Mouse (Mus musculus) midbrain, embryonic 14.5 days (tissue): Measurements from ENCODE around the gene Ccdc3. TPM values are rescaled to one million over a fixed set of nuclear protein-coding genes. Genes with fewer than 3 reads are reported as not detected.
"Not testable (repeated sequence)": the region's sequence is repeated elsewhere in the genome, so short reads cannot be mapped to it uniquely, and the experiment has no call there.

Experiments used
- ATAC-seq: fragments of 200-750 bp; cut with Nextera tagmentation; 2 replicates; pipeline ENCODE4 v1.8.0; 2017; ENCODE audit warnings: moderate number of reproducible peaks, moderate library complexity; ENCODE audit not compliant: low FRiP score, low TSS enrichment
- DNase-seq: peaks from one replicate; pipeline ENCODE4 v3.0.0-alpha.2; 2015
- H3K27ac ChIP-seq: fragments of 300-500 bp; sonication (generic); replicated peaks from 2 replicates; pipeline ENCODE4 v1.5.1; 2014; ENCODE audit warnings: mild to moderate bottlenecking, low read depth, low read length, moderate library complexity
- H3K27me3 ChIP-seq: fragments of 300-500 bp; sonication (generic); 2 replicates; pipeline ENCODE4 v1.6.1; 2014; ENCODE audit warnings: low read length, control low read depth, mixed read lengths; ENCODE audit not compliant: control insufficient read depth, insufficient read depth
- H3K36me3 ChIP-seq: fragments of 300-500 bp; sonication (generic); 2 replicates; pipeline ENCODE4 v1.6.1; 2014; ENCODE audit warnings: low read length, control low read depth; ENCODE audit not compliant: control insufficient read depth, insufficient read depth
- H3K4me1 ChIP-seq: fragments of 300-500 bp; sonication (generic); 2 replicates; pipeline ENCODE4 v1.6.1; 2014; ENCODE audit warnings: mild to moderate bottlenecking, antibody characterized with exemption, low read length, control low read depth; ENCODE audit not compliant: control insufficient read depth, insufficient read depth
- H3K4me2 ChIP-seq: fragments of 300-500 bp; sonication (generic); 2 replicates; pipeline ENCODE4 v1.6.1; 2014; ENCODE audit warnings: mild to moderate bottlenecking, low read length, moderate library complexity
- H3K4me3 ChIP-seq: fragments of 300-500 bp; sonication (generic); replicated peaks from 2 replicates; pipeline ENCODE4 v1.5.1; 2014; ENCODE audit warnings: low read depth, low read length
- H3K9ac ChIP-seq: fragments of 300-500 bp; sonication (generic); replicated peaks from 2 replicates; pipeline ENCODE4 v1.6.1; 2014; ENCODE audit warnings: mild to moderate bottlenecking, low read length, moderate library complexity
- H3K9me3 ChIP-seq: fragments of 300-500 bp; sonication (generic); 2 replicates; pipeline ENCODE4 v1.6.1; 2016; ENCODE audit warnings: low read length, control low read depth, mixed read lengths; ENCODE audit not compliant: control insufficient read depth
- WGBS: fragments of 180-500 bp; shearing (Covaris S2); extraction: QIAGEN DNeasy Blood & Tissue Kit; methylation state at CpG from one replicate; pipeline ENCODE4 v1.1.7; 2014; 5-methylcytosine and 5-hydroxymethylcytosine counted together
- polyA plus RNA-seq: library from polyadenylated mRNA; unstranded; fragments of >200 nt; fragmentation: Nextera tagmentation; extraction: Ambion mirVana; gene quantifications from 2 replicates; pipeline ENCODE4 v1.2.1, GENCODE M21; 2014

Ccdc3 gene
- polyA plus RNA-seq, 1 experiment from 2014 or later = 7.8 TPM

- WGBS = 61% methylated on average over 6 of the region's 6 CpGs
- Histone ChIP-seq H3K4me2 (no peak overlapping the region), H3K27me3 (no peaks in the 10 kb centered on the region), H3K27ac (no peak overlapping the region), H3K36me3 (no peaks in the 10 kb centered on the region), H3K4me1 (no peaks in the 10 kb centered on the region), H3K9ac (no peak overlapping the region), H3K9me3 (no peaks in the 10 kb centered on the region), H3K4me3 (no peak overlapping the region)
- no peak for ATAC-seq
- DNase-seq = peak; percentile 70
Measured at GRCm38 (mm10) chr2:5241469-5241897, 103.9 kb downstream of the Ccdc3 start.

- H3K4me2 ChIP-seq, DNase-seq, ATAC-seq, H3K27ac ChIP-seq, H3K9ac ChIP-seq, H3K9me3 ChIP-seq, H3K27me3 ChIP-seq, H3K4me3 ChIP-seq, H3K4me1 ChIP-seq, H3K36me3 ChIP-seq: not testable (repeated sequence)
- WGBS = 95% methylated on average over 6 of the region's 6 CpGs
Measured at GRCm38 (mm10) chr2:5249199-5249598, 111.6 kb downstream of the Ccdc3 start.

GRCm38 (mm10) chr2:5249969-5250368 lies 112.4 kb downstream of the Ccdc3 start:
- Histone ChIP-seq H3K27ac (no peak overlapping the region), H3K4me3 (no peak overlapping the region), H3K4me1 (no peaks in the 10 kb centered on the region), H3K27me3 (no peaks in the 10 kb centered on the region), H3K36me3 (no peaks in the 10 kb centered on the region), H3K9me3 (no peaks in the 10 kb centered on the region), H3K9ac (no peak overlapping the region), H3K4me2 (no peak overlapping the region)
- DNase-seq = peak; percentile 20
- no peak for ATAC-seq
- WGBS = 82% methylated on average over 12 of the region's 12 CpGs

- H3K27ac ChIP-seq = no peak overlapping the region
- DNase-seq = no peak
- no peak for ATAC-seq
Measured at GRCm38 (mm10) chr2:5258250-5258649, 120.7 kb downstream of the Ccdc3 start.

GRCm38 (mm10) chr2:5262279-5262678 lies 124.7 kb downstream of the Ccdc3 start:
- Histone ChIP-seq H3K27ac (no peak overlapping the region), H3K9ac (no peak overlapping the region), H3K36me3 (no peaks in the 10 kb centered on the region), H3K9me3 (no peaks in the 10 kb centered on the region; the same call in 1 of the 2 replicates), H3K4me3 (no peak overlapping the region), H3K4me1 (no peaks in the 10 kb centered on the region), H3K27me3 (no peaks in the 10 kb centered on the region), H3K4me2 (no peak overlapping the region)
- DNase-seq (peak; percentile 37), ATAC-seq (no peak)
- WGBS = 60% methylated on average over 2 of the region's 2 CpGs

More at GRCm38 (mm10) chr2:5258250-5258649, 120.7 kb downstream of the Ccdc3 start:
- no peak overlapping the region for H3K9ac ChIP-seq
- H3K27me3 ChIP-seq = no peaks in the 10 kb centered on the region
- no peak overlapping the region for H3K4me3 ChIP-seq
- no peaks in the 10 kb centered on the region for H3K36me3 ChIP-seq
- no peaks in the 10 kb centered on the region; the same call in 1 of the 2 replicates for H3K9me3 ChIP-seq
- no peak overlapping the region for H3K4me2 ChIP-seq
- 93% methylated on average over 3 of the region's 3 CpGs for WGBS
- H3K4me1 ChIP-seq = no peaks in the 10 kb centered on the region

- no peak overlapping the region for H3K27ac ChIP-seq
- 0 out of 2 replicates have a peak, but pooled peaks cover 4% of the 10 kb centered on the region for H3K9me3 ChIP-seq
- no peak overlapping the region for H3K4me3 ChIP-seq
- H3K36me3 ChIP-seq = no peaks in the 10 kb centered on the region
- no peak for DNase-seq
- 76% methylated on average over 2 of the region's 2 CpGs for WGBS
- H3K27me3 ChIP-seq = no peaks in the 10 kb centered on the region
- ATAC-seq = no peak
- H3K4me2 ChIP-seq = no peak overlapping the region
- no peaks in the 10 kb centered on the region for H3K4me1 ChIP-seq
- no peak overlapping the region for H3K9ac ChIP-seq
Measured at GRCm38 (mm10) chr2:5267980-5268379, 130.4 kb downstream of the Ccdc3 start.

Other genes with a start within 250 kb of the Ccdc3 start
- gene Phyh, start 218.8 kb upstream of the Ccdc3 start, polyA plus RNA-seq = 63.1 and 64.3 TPM in 2 replicates
- 0.71 and 1.5 TPM in 2 replicates for gene Ucma, start 161.7 kb upstream of the Ccdc3 start, polyA plus RNA-seq
- 2.8 and 6.5 TPM in 2 replicates for gene Mcm10, start 125.0 kb upstream of the Ccdc3 start, polyA plus RNA-seq
- 12.1 and 13.6 TPM in 2 replicates for gene Optn, start 73.7 kb upstream of the Ccdc3 start, polyA plus RNA-seq